Mouse (Mus musculus): ENCODE measurements around the gene Acer1. TPM values are rescaled to one million over a fixed set of nuclear protein-coding genes. Genes with fewer than 3 reads are reported as not detected.
"Not testable (repeated sequence)": the region's sequence is repeated elsewhere in the genome, so short reads cannot be mapped to it uniquely, and the experiment has no call there.

Acer1 gene
- polyA plus RNA-seq, 1 experiment from 2014 or later: not detected

DNA sequence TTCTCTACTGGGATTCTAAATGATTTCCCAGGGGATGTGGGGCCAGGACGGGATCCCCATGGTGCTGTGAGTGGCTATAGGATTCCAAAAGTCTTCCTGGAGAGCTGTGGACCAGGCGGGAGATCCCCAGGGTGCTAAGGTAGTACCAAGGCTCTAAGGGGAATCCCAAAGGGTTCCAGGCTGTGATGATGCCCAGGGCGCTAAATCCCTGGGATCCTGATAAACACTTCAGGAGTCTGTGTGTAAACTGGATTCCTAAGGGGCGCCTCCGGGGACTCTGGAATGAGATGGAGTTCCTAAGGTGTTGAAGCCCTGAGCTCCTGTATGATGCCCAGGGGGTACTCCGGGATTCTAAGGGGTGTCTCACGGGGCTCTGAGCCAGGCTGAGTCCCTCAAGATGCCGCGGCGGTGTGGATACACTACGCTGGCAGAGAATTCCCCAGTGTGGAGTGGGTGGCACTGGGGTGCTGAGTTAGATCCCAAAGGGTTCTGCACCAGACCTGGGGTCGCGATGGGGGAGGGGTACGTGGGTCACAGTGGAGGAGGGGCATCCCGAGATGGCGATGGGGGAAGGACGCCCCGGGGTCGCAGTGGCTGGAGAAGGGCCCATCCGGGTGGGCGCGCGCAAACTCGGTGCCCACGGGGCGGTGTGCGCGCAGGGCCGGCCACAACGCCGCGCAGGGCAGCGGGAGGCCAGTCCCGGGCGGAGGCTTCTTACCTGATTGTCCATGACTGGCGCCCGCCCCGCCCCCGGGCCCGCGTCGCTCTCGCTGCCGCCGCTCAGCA lies 47.2 kb downstream of the Acer1 start:
- Histone ChIP-seq H3K36me3 (peaks cover 13% of the 10 kb centered on the region), H3K27me3 (no peaks in the 10 kb centered on the region), H3K9ac (peak overlapping the region; percentile 97), H3K4me3 (peak overlapping the region; percentile 92), H3K9me3 (no peaks in the 10 kb centered on the region), H3K27ac (peak overlapping the region; percentile 70; the same call in 1 of the 2 replicates), H3K4me2 (replicated peaks) (peak overlapping the region; percentile 95), H3K4me1 (peaks cover 33% of the 10 kb centered on the region)
- 3% methylated on average over 37 of the region's 45 CpGs for whole genome bisulfite sequencing
- ATAC-seq (ENCODE audit: low FRiP score, low read depth): peak; percentile 55; the same call in 1 of the 2 replicates

DNA sequence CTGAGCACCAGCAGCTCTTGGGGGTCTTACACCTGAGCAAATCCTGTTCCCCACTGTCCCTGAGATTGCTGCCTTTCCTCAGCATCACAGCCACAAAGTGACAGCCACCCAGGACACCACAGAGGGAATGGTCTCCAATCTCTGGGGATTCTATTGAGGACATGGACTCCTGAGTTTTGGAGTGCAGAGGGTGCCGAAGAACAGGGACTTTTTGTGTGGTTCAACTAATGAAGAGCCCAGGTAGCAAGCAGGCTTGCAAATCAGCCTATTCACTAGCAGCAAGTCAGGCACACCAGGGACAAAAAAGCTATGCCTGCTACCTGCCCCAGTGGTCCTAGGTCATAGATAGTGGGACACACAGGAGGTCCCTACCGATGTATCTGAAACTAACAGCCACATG lies 48.5 kb downstream of the Acer1 start:
- no peak for ATAC-seq (ENCODE audit: low FRiP score, low read depth)
- peaks cover 13% of the 10 kb centered on the region for H3K36me3 ChIP-seq
- no peaks in the 10 kb centered on the region for H3K9me3 ChIP-seq
- H3K9ac ChIP-seq: peak overlapping the region; percentile 97; the same call in 1 of the 2 replicates
- no peaks in the 10 kb centered on the region for H3K27me3 ChIP-seq
- 96% methylated on average over 2 of the region's 2 CpGs for WGBS
- H3K27ac ChIP-seq: no peak overlapping the region
- H3K4me1 ChIP-seq: peaks cover 40% of the 10 kb centered on the region
- H3K4me3 ChIP-seq: peak overlapping the region; percentile 92
- H3K4me2 ChIP-seq (replicated peaks): peak overlapping the region; percentile 95

DNA sequence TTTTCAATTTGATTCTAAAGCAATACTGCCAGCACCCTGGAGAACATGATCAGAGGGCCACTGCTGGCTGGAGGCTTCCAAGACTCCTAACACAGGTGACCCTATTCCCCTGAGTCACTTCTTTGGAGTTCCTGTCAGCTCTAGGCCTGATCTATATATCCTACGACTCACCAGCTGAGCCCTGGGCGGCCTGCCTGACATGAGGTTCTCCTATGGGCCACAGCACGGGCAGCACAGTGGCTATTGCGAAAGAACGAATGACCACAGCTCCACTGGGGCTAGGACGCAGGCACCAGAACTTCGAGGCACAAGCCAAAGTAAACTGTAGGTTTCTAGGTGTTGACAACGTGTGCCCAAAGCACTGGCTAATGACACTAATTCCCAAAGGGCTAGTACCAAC lies 51.9 kb downstream of the Acer1 start:
- no peak overlapping the region for H3K9ac ChIP-seq
- peaks cover 31% of the 10 kb centered on the region for H3K36me3 ChIP-seq
- H3K27me3 ChIP-seq: no peaks in the 10 kb centered on the region
- WGBS: 82% methylated on average over 8 of the region's 8 CpGs
- H3K4me1 ChIP-seq: peaks cover 40% of the 10 kb centered on the region
- H3K4me2 ChIP-seq (replicated peaks): no peak overlapping the region
- H3K9me3 ChIP-seq: no peaks in the 10 kb centered on the region
- H3K27ac ChIP-seq: no peak overlapping the region
- no peak for ATAC-seq (ENCODE audit: low FRiP score, low read depth)
- no peak overlapping the region for H3K4me3 ChIP-seq

DNA sequence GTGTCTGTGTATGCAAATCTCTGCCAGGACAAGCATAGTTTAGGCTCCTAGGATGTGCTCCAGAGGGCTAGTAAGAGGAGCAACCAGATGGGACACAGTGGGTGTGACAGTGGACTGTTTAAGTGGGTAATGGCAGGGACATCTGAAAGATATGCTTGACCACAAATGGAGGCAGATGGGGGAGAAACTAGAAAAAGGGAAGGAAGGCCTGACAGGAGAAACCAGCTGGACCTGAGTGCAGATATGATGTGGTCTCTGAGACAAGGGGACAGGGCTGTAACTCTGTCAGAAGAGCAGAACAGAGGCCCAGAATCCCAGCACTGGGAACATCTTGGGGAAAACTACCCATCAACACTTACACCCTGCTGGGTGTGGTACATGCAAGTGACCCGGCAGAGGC lies 52.4 kb downstream of the Acer1 start:
- ATAC-seq (ENCODE audit: low FRiP score, low read depth): no peak
- Histone ChIP-seq H3K4me3 (no peak overlapping the region), H3K4me2 (replicated peaks) (no peak overlapping the region)

DNA sequence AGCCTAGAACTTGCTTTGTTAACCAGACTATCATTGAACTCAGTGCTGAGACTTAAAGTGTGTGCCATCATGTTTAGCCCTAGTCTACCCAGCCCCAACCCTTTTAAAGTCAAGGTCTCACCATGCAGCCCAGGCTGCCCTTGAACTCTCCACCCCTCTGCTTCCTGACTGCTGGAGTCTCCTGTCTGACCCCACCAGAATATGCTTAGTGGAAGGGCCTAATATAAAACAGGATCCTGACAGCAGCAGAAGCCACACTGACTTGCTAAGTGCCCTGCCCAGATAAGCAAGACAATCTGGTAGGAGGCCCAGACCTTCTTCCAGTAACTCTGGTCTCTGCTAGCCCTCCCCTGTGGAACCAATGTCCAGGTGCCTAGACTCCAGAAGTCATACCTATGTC lies 52.8 kb downstream of the Acer1 start:
- Histone ChIP-seq H3K4me3 (no peak overlapping the region), H3K9me3 (no peaks in the 10 kb centered on the region), H3K9ac (no peak overlapping the region), H3K4me1 (peaks cover 34% of the 10 kb centered on the region), H3K36me3 (peaks cover 40% of the 10 kb centered on the region), H3K4me2 (replicated peaks) (no peak overlapping the region), H3K27me3 (no peaks in the 10 kb centered on the region), H3K27ac (no peak overlapping the region)
- no peak for ATAC-seq (ENCODE audit: low FRiP score, low read depth)

More for the DNA sequence above, 52.4 kb downstream of the Acer1 start:
- H3K9me3 ChIP-seq: no peaks in the 10 kb centered on the region
- peaks cover 38% of the 10 kb centered on the region for H3K4me1 ChIP-seq
- H3K27ac ChIP-seq: no peak overlapping the region
- WGBS: 64% methylated on average over 1 of the region's 1 CpGs
- H3K27me3 ChIP-seq: no peaks in the 10 kb centered on the region
- H3K9ac ChIP-seq: no peak overlapping the region
- H3K36me3 ChIP-seq: peaks cover 36% of the 10 kb centered on the region

DNA sequence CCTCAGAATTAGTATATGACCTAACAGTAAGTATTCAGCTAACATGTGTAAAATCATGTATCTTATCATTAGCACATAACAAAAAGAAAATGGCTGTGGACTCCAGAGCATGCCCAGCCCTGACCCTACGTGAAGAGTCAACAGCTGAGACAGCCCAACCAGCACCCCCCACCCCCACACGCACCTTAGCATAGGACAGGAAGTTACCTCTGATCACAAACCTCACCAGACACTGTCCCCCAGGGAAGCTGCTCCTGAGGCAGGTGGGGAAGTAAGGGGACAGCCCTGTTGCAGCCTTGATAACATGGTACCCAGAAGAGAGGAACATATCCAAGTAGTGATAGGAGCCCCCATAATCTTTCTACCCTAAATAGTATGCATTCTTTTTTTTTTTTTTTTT lies 55.9 kb downstream of the Acer1 start:
- no peaks in the 10 kb centered on the region for H3K27me3 ChIP-seq

DNA sequence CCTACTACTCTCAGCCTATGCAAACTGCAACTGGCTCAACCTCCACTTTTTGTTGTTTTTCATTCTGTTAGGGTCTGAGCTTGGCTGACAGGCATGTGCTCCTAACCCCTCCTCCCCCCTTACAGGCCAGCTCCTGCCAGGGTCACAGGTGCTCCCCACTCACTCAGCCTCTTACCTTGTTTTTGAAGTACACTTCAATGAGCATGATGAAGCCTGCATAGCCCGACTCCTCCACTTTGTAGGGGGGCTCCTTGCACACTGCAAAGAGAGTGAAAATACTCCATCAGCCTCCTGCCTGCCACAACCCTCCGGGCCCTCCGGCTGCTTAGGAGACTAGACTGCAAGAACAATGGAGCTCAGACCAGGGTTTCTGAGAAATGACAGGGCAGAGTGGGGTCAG lies 62.2 kb downstream of the Acer1 start:
- H3K4me1 ChIP-seq: no peaks in the 10 kb centered on the region
- no peaks in the 10 kb centered on the region for H3K27me3 ChIP-seq
- H3K9ac ChIP-seq: no peak overlapping the region
- H3K4me3 ChIP-seq: no peak overlapping the region
- no peak for ATAC-seq (ENCODE audit: low FRiP score, low read depth)
- no peak overlapping the region for H3K4me2 ChIP-seq (replicated peaks)
- H3K27ac ChIP-seq: no peak overlapping the region
- H3K36me3 ChIP-seq: peaks cover 87% of the 10 kb centered on the region
- 90% methylated on average over 3 of the region's 3 CpGs for WGBS
- no peaks in the 10 kb centered on the region for H3K9me3 ChIP-seq

More for the DNA sequence above, 55.9 kb downstream of the Acer1 start:
- H3K9ac ChIP-seq: no peak overlapping the region
- H3K27ac ChIP-seq: no peak overlapping the region
- no peak overlapping the region for H3K4me2 ChIP-seq (replicated peaks)
- H3K36me3 ChIP-seq: peaks cover 48% of the 10 kb centered on the region
- H3K4me1 ChIP-seq: 0 out of 2 replicates have a peak, but pooled peaks cover 7% of the 10 kb centered on the region
- ATAC-seq (ENCODE audit: low FRiP score, low read depth): no peak
- no peak overlapping the region for H3K4me3 ChIP-seq
- no peaks in the 10 kb centered on the region for H3K9me3 ChIP-seq
- 96% methylated on average over 2 of the region's 2 CpGs for WGBS

DNA sequence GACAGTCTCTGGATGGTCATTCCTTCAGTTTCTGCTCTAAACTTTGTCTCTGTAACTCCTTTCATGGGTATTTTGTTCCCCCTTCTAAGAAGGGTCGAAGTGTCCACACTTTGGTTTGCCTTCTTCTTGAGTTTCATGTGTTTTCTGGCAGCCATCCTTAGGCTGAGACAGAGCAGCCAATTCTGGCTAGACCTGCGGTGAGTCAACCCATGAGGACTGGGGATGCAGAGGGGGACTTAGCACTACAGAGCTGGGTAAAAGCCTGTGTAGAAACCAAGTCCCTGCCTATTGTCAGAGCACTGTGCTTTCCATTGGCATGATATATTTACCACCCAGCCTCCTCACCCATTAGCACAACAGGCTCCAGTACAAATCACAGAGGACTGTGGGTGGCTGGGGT lies 64.8 kb downstream of the Acer1 start:
- H3K36me3 ChIP-seq: peaks cover 96% of the 10 kb centered on the region
- no peak overlapping the region for H3K4me3 ChIP-seq
- no peaks in the 10 kb centered on the region for H3K27me3 ChIP-seq
- H3K4me2 ChIP-seq (replicated peaks): no peak overlapping the region
- WGBS: 90% methylated on average over 2 of the region's 2 CpGs
- no peak overlapping the region for H3K27ac ChIP-seq
- no peaks in the 10 kb centered on the region for H3K4me1 ChIP-seq
- H3K9me3 ChIP-seq: no peaks in the 10 kb centered on the region
- no peak for ATAC-seq (ENCODE audit: low FRiP score, low read depth)
- no peak overlapping the region for H3K9ac ChIP-seq

DNA sequence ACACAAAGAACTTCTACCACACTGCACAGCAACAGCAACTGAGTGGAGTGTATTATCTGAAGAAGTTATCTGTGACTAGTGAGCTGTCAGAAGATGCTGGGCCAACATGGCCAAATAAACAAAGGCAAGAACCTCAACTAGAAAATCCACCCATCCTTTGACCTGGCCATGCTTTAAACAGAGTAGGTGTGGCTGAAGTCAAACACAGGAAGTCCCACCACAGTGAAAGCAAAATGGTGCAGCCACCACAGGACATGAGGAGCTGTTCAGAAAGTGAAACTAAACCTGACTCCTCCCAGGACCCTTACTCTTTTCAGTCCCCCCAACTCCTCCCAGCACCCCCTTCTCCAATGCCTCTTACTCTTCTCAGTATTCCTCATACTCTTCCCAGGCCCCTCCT lies 68.5 kb downstream of the Acer1 start:
- no peak overlapping the region for H3K4me2 ChIP-seq (replicated peaks)
- no peaks in the 10 kb centered on the region for H3K27me3 ChIP-seq
- ATAC-seq (ENCODE audit: low FRiP score, low read depth): no peak
- H3K4me3 ChIP-seq: no peak overlapping the region
- H3K36me3 ChIP-seq: peaks cover 95% of the 10 kb centered on the region
- no peak overlapping the region for H3K9ac ChIP-seq
- H3K4me1 ChIP-seq: no peaks in the 10 kb centered on the region
- H3K9me3 ChIP-seq: no peaks in the 10 kb centered on the region
- no peak overlapping the region for H3K27ac ChIP-seq

DNA sequence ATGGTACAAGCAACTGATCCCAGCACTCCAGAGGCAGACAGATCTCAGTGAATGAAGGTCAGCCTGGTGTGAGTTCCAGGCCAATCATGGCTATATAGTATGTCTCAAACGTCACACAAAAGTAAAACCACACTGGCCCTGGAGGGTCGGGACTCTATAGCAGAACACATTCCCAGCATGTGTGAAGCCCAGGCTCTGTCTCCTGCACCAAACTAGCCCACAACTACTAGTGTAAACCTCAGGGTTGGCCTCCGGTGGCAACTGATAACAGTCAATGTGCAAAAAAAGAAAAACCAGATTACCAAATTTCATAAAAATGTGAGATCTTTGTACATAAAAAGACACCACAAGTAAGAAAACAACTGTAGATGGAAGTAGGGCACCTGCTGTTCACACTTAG lies 68.9 kb downstream of the Acer1 start:
- Histone ChIP-seq H3K27me3 (no peaks in the 10 kb centered on the region), H3K4me1 (no peaks in the 10 kb centered on the region), H3K27ac (no peak overlapping the region), H3K9ac (no peak overlapping the region), H3K4me2 (replicated peaks) (no peak overlapping the region), H3K4me3 (no peak overlapping the region), H3K36me3 (peaks cover 95% of the 10 kb centered on the region), H3K9me3 (no peaks in the 10 kb centered on the region)
- no peak for ATAC-seq (ENCODE audit: low FRiP score, low read depth)
- 95% methylated on average over 3 of the region's 3 CpGs for WGBS

DNA sequence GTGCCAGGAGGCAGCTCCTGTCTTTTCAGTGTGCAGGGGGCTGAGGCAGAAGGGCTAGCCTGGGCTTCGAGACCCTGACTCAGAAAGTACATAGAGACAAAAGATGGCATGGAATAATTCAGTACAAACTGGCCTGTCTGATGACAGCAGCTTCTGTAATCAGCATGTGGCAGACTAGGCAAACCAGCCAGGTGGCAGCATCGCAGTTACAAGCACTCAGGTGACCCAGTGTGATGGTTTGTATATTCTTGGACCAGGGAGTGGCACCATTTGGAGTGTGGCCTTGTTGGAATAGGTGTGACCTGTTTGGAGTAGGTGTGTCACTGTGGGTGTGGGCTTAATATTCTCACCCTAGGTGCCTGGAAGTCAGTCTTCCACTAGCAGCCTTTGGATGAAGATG lies 72.2 kb downstream of the Acer1 start:
- H3K27me3 ChIP-seq; H3K4me3 ChIP-seq; H3K9ac ChIP-seq; H3K4me1 ChIP-seq; H3K4me2 ChIP-seq (replicated peaks); H3K9me3 ChIP-seq; H3K27ac ChIP-seq; ATAC-seq (ENCODE audit: low FRiP score, low read depth): not testable (repeated sequence)
- H3K36me3 ChIP-seq: peaks cover 97% of the 10 kb centered on the region
- 94% methylated on average over 2 of the region's 2 CpGs for WGBS

DNA sequence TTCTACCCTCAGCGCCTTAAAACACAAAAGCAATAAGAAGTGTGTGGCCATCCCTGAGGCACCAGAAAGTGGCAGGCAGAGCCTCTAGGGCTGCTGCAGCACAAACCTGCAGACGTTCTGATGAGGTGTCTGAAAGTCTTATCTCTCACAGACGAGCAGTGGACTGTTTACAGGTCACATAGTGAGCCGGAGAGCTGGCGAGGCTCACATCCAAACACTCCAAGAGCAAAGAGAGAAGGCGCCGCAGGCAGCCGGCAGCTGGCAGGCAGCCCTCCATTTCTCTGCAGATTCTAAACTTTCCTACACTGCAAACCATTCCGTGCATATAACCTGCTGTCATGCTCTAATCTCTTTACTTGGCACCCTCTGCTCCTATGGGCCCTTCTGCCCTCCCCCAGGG lies 74.0 kb downstream of the Acer1 start:
- ATAC-seq (ENCODE audit: low FRiP score, low read depth): no peak
- no peaks in the 10 kb centered on the region for H3K9me3 ChIP-seq
- no peaks in the 10 kb centered on the region for H3K4me1 ChIP-seq
- no peak overlapping the region for H3K4me3 ChIP-seq
- H3K4me2 ChIP-seq (replicated peaks): no peak overlapping the region
- peaks cover 96% of the 10 kb centered on the region for H3K36me3 ChIP-seq
- no peaks in the 10 kb centered on the region for H3K27me3 ChIP-seq
- H3K9ac ChIP-seq: no peak overlapping the region; the same call in 1 of the 2 replicates
- H3K27ac ChIP-seq: no peak overlapping the region
- WGBS: 82% methylated on average over 9 of the region's 9 CpGs

DNA sequence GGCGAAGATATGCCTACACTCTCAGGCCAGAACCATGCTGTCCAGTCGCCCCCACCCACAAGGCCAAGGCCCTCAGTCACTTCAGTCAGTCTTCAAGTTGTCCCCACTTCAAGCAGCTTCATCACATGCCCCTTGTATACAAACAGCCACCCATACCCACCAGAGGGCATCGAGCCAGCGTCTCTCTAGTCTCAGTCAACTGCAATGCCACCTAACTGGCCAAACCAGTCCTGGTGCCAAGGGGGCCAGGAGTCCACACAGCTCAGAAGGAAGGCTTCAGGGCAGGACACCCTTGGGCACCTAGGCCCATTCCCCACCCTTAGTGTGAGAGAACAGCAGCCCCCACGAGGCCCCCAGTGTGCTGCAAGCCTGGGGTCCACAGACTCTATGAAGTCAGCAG lies 74.8 kb downstream of the Acer1 start:
- Histone ChIP-seq H3K36me3 (peaks cover 96% of the 10 kb centered on the region), H3K27ac (no peak overlapping the region), H3K4me2 (replicated peaks) (no peak overlapping the region), H3K4me3 (no peak overlapping the region), H3K9ac (no peak overlapping the region), H3K9me3 (no peaks in the 10 kb centered on the region), H3K4me1 (no peaks in the 10 kb centered on the region), H3K27me3 (no peaks in the 10 kb centered on the region)
- WGBS: 85% methylated on average over 5 of the region's 5 CpGs
- ATAC-seq (ENCODE audit: low FRiP score, low read depth): no peak
